Mouse (Mus musculus) gastrocnemius, postnatal 14 days (tissue): ENCODE data around the gene Eif4g3. TPM values are rescaled to one million over a fixed set of nuclear protein-coding genes. Genes with fewer than 3 reads are reported as not detected.
"Not testable (repeated sequence)": the region's sequence is repeated elsewhere in the genome, so short reads cannot be mapped to it uniquely, and the experiment has no call there.

Source experiments
- DNase-seq: peaks from one replicate; pipeline ENCODE4 v3.0.0; 2021; ENCODE audit warnings: mixed read lengths
- intact Hi-C: fragments of 180-260 bp; cut with DNase I; formaldehyde crosslinking; loops from one replicate; pipeline ENCODE4 v1.15.1; 2025; ENCODE audit warnings: low total_unique reads
- total RNA-seq, 2 experiments: library from RNA; stranded (reverse); gene quantifications; 2 replicates each; pipeline ENCODE4 v1.2.3; 2021

The Eif4g3 gene
- total RNA-seq, 2 experiments from 2014 or later = 95.2 to 98.9 TPM

- intact Hi-C loops = loop anchor here (10.0 kb wide), 1 partner anchor 62 kb away; no protein-coding TSS in a partner anchor
- no peak for DNase-seq
Observed at GRCm38 (mm10) chr4:138042625-138043024, 49.8 kb downstream of the Eif4g3 start.

- intact Hi-C loops = loop anchor here (10.0 kb wide), 1 partner anchor 60 kb away; no protein-coding TSS in a partner anchor
- DNase-seq = no peak
Observed at GRCm38 (mm10) chr4:138044841-138045500, 52.1 kb downstream of the Eif4g3 start.

- intact Hi-C loops = loop anchor here (10.0 kb wide), 1 partner anchor 59 kb away; no protein-coding TSS in a partner anchor
- no peak for DNase-seq
Observed at GRCm38 (mm10) chr4:138045809-138046208, 53.0 kb downstream of the Eif4g3 start.

GRCm38 (mm10) chr4:138046371-138046770 is 53.5 kb downstream of the Eif4g3 start:
- no peak for DNase-seq

GRCm38 (mm10) chr4:138049547-138049946 is 56.7 kb downstream of the Eif4g3 start:
- no peak for DNase-seq
- intact Hi-C loops = loop anchor here (10.0 kb wide), 1 partner anchor 55 kb away; no protein-coding TSS in a partner anchor

More at GRCm38 (mm10) chr4:138046371-138046770, 53.5 kb downstream of the Eif4g3 start:
- intact Hi-C loops = loop anchor here (10.0 kb wide), 1 partner anchor 58 kb away; no protein-coding TSS in a partner anchor

GRCm38 (mm10) chr4:138051488-138051887 is 58.7 kb downstream of the Eif4g3 start:
- DNase-seq = no peak
- intact Hi-C loops = no loop called here

- intact Hi-C loops = no loop called here
- DNase-seq = no peak
Observed at GRCm38 (mm10) chr4:138056658-138057057, 63.8 kb downstream of the Eif4g3 start.

GRCm38 (mm10) chr4:138057196-138057754 is 64.5 kb downstream of the Eif4g3 start:
- intact Hi-C loops, DNase-seq: not testable (repeated sequence)

- no peak for DNase-seq
- intact Hi-C loops = no loop called here
Observed at GRCm38 (mm10) chr4:138061161-138061560, 68.3 kb downstream of the Eif4g3 start.

- no peak for DNase-seq
- intact Hi-C loops = no loop called here
Observed at GRCm38 (mm10) chr4:138063372-138064265, 70.8 kb downstream of the Eif4g3 start.

- intact Hi-C loops = no loop called here
- no peak for DNase-seq
Observed at GRCm38 (mm10) chr4:138064882-138065592, 72.2 kb downstream of the Eif4g3 start.

- DNase-seq = no peak
- intact Hi-C loops = no loop called here
Observed at GRCm38 (mm10) chr4:138065593-138066169, 72.9 kb downstream of the Eif4g3 start.

GRCm38 (mm10) chr4:138066421-138066820 is 73.6 kb downstream of the Eif4g3 start:
- no peak for DNase-seq
- intact Hi-C loops = no loop called here

- intact Hi-C loops = no loop called here
- no peak for DNase-seq
Observed at GRCm38 (mm10) chr4:138067858-138068257, 75.0 kb downstream of the Eif4g3 start.

- DNase-seq = no peak
Observed at GRCm38 (mm10) chr4:138068598-138068997, 75.8 kb downstream of the Eif4g3 start.

GRCm38 (mm10) chr4:138069371-138069770 is 76.5 kb downstream of the Eif4g3 start:
- DNase-seq = no peak
- intact Hi-C loops = no loop called here

More at GRCm38 (mm10) chr4:138068598-138068997, 75.8 kb downstream of the Eif4g3 start:
- intact Hi-C loops = no loop called here

GRCm38 (mm10) chr4:138071497-138071896 is 78.7 kb downstream of the Eif4g3 start:
- intact Hi-C loops = no loop called here
- no peak for DNase-seq

- intact Hi-C loops = no loop called here
- no peak for DNase-seq
Observed at GRCm38 (mm10) chr4:138073086-138073485, 80.3 kb downstream of the Eif4g3 start.

GRCm38 (mm10) chr4:138073531-138073930 is 80.7 kb downstream of the Eif4g3 start:
- intact Hi-C loops = no loop called here
- peak; percentile 30 for DNase-seq
